Mouse (Mus musculus) intestine, embryonic 15.5 days (tissue): Measurements from ENCODE around the gene Rras. TPM values are rescaled to one million over a fixed set of nuclear protein-coding genes. Genes with fewer than 3 reads are reported as not detected.

ENCODE experiments used
- ATAC-seq: fragments of 200-750 bp; cut with Nextera tagmentation; 2 replicates; pipeline ENCODE4 v1.8.0; 2017; ENCODE audit warnings: moderate TSS enrichment, moderate library complexity
- H3K27ac ChIP-seq: fragments of 300-500 bp; sonication (generic); 2 replicates; pipeline ENCODE4 v1.5.1; 2015; ENCODE audit warnings: mild to moderate bottlenecking, inconsistent platforms
- H3K27me3 ChIP-seq: fragments of 300-500 bp; sonication (generic); replicated peaks from 2 replicates; pipeline ENCODE4 v1.6.1; 2015; ENCODE audit warnings: inconsistent platforms
- H3K36me3 ChIP-seq: fragments of 300-500 bp; sonication (generic); 2 replicates; pipeline ENCODE4 v1.6.1; 2015; ENCODE audit warnings: inconsistent platforms
- H3K4me1 ChIP-seq: fragments of 300-500 bp; sonication (generic); replicated peaks from 2 replicates; pipeline ENCODE4 v1.6.1; 2015; ENCODE audit warnings: inconsistent platforms
- H3K4me2 ChIP-seq: fragments of 300-500 bp; sonication (generic); replicated peaks from 2 replicates; pipeline ENCODE4 v1.6.1; 2015; ENCODE audit warnings: mild to moderate bottlenecking, inconsistent platforms
- H3K4me3 ChIP-seq: fragments of 300-500 bp; sonication (generic); replicated peaks from 2 replicates; pipeline ENCODE4 v1.5.1; 2015; ENCODE audit warnings: inconsistent platforms
- H3K9ac ChIP-seq: fragments of 300-500 bp; sonication (generic); 2 replicates; pipeline ENCODE4 v1.6.1; 2015; ENCODE audit warnings: inconsistent platforms
- H3K9me3 ChIP-seq: fragments of 300-500 bp; sonication (generic); 2 replicates; pipeline ENCODE4 v1.6.1; 2016; ENCODE audit warnings: inconsistent platforms
- whole genome bisulfite sequencing: fragments of 180-500 bp; shearing (Covaris S2); methylation state at CpG from one replicate; pipeline ENCODE4 v1.1.7; 2015; 5-methylcytosine and 5-hydroxymethylcytosine counted together
- polyA plus RNA-seq: library from polyadenylated mRNA; unstranded; fragments of >200 nt; fragmentation: Nextera tagmentation; extraction: Ambion mirVana; gene quantifications from 2 replicates; pipeline ENCODE4 v1.2.1, GENCODE M21; 2015

The Rras gene
- polyA plus RNA-seq, 1 experiment from 2014 or later, result 57.6 TPM

DNA sequence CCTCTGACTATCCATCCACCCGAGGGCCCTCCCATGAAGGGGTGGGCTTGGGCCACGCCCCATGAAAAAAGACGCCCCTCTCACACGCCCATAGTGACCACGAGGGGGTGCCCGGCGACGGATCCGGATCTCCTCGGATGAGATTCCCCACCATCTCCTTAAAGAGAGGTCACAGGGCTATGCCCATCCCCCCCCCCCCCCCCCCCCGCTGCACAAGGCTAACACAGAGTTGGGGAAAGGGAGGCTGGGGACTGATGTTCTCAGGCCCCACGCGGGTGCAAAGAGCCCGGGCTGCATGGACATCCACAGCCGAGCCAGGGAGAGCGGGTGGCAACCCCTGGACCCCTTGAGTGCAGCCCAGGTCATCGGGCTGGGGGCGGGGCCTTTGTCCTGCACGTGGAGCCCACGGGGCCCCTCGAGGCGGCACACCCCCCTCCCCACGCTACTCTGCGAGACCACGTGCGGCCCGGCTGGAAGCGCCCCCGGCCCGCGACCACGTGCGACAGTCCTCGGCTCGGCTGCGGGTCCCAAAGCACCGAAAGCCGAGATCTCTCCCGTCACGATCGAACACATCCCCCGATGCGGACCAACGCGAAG is 32.1 kb upstream of the Rras start:
- under 1% methylated on average over 44 of the region's 45 CpGs for WGBS
- Histone ChIP-seq H3K36me3 (peaks cover 14% of the 10 kb centered on the region), H3K9ac (peak overlapping the region; percentile 97), H3K4me2 (peak overlapping the region; percentile 70), H3K9me3 (no peaks in the 10 kb centered on the region), H3K4me1 (peaks cover 27% of the 10 kb centered on the region), H3K4me3 (peak overlapping the region; percentile 97), H3K27me3 (no peaks in the 10 kb centered on the region), H3K27ac (peak overlapping the region; percentile 96)
- peak; percentile 7 for ATAC-seq

DNA sequence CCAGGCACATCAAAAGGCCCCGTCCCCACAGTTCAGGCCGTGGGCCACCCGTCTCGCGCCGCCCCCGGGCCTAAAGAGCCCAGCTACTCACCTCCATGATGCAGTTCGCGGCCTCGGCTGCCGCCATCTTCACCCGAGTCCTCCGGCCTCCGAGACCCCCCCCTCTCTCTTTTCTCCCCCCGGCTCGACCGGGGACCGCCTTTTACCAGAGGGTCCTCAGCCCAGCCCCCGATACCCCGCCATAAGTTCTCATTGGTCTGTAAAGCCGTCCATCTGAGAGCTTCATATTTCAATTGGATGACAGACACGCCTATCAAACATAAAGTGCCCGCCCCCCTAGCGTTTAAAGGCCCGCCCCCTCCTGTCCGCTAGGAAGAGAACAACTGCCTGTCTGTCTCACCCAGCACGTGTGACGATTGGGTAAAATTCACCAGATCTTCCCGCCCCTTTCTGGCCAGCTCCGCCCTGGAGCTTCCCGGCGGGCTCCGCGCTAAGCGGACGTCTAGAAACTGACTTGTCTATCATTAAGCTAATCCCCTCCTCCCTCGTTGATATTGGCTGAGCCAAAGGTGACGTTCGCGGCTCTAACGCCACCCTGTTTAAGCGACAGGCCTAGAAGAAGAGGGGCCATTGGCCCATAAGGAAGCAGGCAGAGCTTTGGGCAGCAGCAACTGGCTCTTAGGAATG is 31.4 kb upstream of the Rras start, which contains the start of gene Prmt1:
Gene Prmt1, minus strand, starts transcription at position 377 of the 687 bp plus-strand sequence.
- Histone ChIP-seq H3K4me2 (peak within 1 kb of the TSS; percentile 70), H3K9ac (peak within 1 kb of the TSS; percentile 97), H3K27me3 (no peaks in the 10 kb centered on the region), H3K9me3 (no peaks in the 10 kb centered on the region), H3K36me3 (peaks cover 9% of the 10 kb centered on the region), H3K4me3 (peak within 1 kb of the TSS; percentile 97), H3K4me1 (peaks cover 27% of the 10 kb centered on the region), H3K27ac (peak within 1 kb of the TSS; percentile 96)
- peak; percentile 96 for ATAC-seq
- WGBS, result under 1% methylated on average over 42 of the region's 42 CpGs

DNA sequence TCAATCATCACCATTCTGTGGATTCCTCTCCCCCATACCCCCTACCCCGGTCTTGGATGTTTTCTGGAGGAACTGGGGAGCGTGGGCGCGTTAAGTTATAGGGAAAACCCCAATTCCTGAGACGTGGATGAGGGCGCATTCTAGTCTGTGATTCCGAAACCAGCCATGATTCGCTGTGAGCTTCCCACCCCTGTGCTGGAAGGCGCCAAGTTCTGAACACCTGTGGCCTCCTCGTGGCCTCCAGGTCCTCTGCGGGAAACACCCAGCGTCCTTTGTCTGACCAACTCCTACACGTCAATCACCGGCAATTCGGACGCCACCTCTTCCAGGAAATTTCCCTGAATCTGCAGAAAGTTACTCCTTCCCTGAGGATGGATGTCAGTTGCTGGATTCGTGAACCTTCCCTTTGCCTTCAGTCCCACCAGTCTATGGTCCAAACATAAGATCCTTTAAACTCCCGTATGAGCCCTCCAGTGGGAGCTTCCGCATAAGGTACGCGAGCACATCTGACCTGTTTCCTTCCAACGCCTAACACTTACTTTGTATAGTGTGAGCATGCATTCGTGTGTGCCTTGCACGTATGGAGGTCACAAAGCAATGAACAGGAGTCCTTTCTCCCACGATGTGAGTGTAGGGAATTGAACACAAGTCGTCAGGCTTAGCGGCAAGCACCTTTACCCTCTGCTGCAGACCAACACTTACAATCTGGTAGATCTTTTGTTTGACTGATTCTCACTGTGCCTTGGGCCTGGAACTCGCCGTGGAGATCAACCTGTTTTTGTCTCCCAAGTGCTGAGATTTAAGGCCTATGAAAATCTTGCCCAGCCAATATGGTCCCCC is 30.7 kb upstream of the Rras start:
- peaks cover 27% of the 10 kb centered on the region for H3K4me1 ChIP-seq
- peaks cover 1% of the 10 kb centered on the region for H3K36me3 ChIP-seq
- peak; percentile 50 for ATAC-seq
- H3K9me3 ChIP-seq, result no peaks in the 10 kb centered on the region
- peak overlapping the region; percentile 97 for H3K4me3 ChIP-seq
- peak overlapping the region; percentile 56 for H3K9ac ChIP-seq
- H3K27me3 ChIP-seq, result no peaks in the 10 kb centered on the region
- H3K4me2 ChIP-seq, result peak overlapping the region; percentile 61
- WGBS, result under 1% methylated on average over 29 of the region's 29 CpGs
- H3K27ac ChIP-seq, result peak overlapping the region; percentile 95

DNA sequence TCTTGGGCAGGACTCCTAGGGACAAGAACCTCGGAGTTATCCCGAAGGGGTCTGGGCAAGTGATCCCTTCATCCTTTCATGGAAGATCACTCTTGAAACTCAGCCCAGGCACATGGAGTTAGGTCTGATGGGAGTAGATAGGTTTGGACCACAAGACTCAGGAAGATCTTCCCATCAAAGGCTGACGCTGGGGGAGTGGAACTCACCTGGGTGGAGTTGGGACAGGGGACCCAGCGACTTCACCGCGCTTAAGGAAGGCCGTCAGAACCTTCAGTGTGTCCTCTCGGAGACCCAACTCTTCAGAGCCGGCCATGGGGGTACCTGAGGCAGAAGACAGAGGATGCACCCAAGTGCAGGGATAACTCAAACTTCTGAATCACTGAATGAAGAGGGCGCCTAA is 21.1 kb upstream of the Rras start:
- peaks cover 31% of the 10 kb centered on the region for H3K36me3 ChIP-seq
- H3K9ac ChIP-seq, result peak overlapping the region; percentile 56
- H3K4me3 ChIP-seq, result peak overlapping the region; percentile 52

DNA sequence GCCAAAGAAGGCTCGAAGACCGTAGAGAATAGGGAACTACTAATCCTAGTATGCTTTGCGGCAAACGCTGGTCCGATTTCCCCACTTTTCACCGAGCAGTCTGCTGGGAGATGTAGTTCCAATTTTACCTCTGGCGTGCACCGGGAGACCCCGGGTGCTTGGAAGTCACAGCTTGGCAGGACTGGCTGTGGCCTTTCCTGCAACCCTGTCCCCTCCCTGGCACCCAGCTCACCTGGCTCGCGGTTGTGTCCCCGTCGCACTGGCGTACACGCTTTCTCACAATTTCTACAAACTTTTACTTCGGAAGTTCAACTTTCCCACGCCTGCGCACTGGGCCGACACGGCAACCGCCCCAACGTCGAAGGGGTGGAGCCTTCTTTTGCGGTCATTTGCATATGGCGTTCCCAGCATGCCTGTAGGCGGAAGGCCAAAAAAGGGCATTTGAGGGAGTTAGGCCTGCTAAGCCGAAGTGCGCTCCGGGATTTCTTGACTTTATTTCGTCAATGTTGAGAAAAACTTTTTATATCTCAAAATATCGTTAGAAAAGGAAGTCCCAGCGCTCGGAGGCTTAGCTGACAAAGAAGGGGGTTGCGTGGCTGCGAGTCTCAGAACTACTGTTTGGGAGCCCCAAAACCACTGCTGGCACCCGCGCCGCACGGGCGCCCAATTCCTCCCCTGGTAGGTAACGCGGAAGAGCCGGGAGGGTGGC is 20.4 kb upstream of the Rras start, which contains the start of gene Irf3:
Gene Irf3, plus strand, starts transcription at position 418 of the 709 bp plus-strand sequence.
- under 1% methylated on average over 43 of the region's 43 CpGs for WGBS

More for the DNA sequence above, 21.1 kb upstream of the Rras start:
- Histone ChIP-seq H3K4me2 (peak overlapping the region; percentile 89), H3K4me1 (peaks cover 22% of the 10 kb centered on the region), H3K9me3 (no peaks in the 10 kb centered on the region), H3K27ac (peak overlapping the region; percentile 59), H3K27me3 (no peaks in the 10 kb centered on the region)
- 11% methylated on average over 10 of the region's 10 CpGs for WGBS
- ATAC-seq, result 0 out of 2 replicates have a peak, but pooled peaks have one; percentile 4

DNA sequence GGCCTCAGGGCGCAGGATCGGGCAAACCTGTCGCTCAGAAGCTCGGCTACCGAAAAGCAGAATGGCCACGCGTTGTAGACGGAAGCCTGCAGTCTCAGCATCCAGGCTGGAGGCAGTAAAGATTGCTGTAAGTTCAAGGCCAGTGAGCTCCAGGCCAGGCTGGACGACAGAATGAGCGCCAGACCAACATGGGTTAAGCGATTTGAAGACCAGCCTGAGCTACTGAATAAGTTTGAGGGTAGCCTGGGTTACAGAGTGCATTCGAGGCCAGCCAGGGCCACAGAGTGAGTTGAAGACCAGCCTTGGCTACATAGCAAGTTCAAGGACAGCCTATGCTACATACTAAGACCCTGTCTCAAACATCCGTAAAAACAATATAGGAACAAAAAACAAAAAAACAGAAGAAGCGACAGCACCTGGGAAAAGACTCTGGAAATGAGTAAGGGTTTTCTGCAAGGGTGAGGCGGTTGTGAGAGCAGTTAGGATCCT is 19.8 kb upstream of the Rras start:
- WGBS, result 2% methylated on average over 15 of the region's 15 CpGs
- peak; percentile 23 for ATAC-seq
- Histone ChIP-seq H3K36me3 (peaks cover 35% of the 10 kb centered on the region), H3K4me2 (peak overlapping the region; percentile 84), H3K27ac (peak overlapping the region; percentile 86), H3K4me3 (peak overlapping the region; percentile 52), H3K27me3 (no peaks in the 10 kb centered on the region), H3K9me3 (no peaks in the 10 kb centered on the region), H3K9ac (peak overlapping the region; percentile 70), H3K4me1 (peaks cover 23% of the 10 kb centered on the region)

More for the DNA sequence above, 20.4 kb upstream of the Rras start, which contains the start of gene Irf3:
- Histone ChIP-seq H3K4me1 (peaks cover 23% of the 10 kb centered on the region), H3K36me3 (peaks cover 35% of the 10 kb centered on the region), H3K9ac (peak within 1 kb of the TSS; percentile 70), H3K27ac (peak within 1 kb of the TSS; percentile 86), H3K4me2 (peak within 1 kb of the TSS; percentile 89), H3K27me3 (no peaks in the 10 kb centered on the region), H3K4me3 (peak within 1 kb of the TSS; percentile 52), H3K9me3 (no peaks in the 10 kb centered on the region)
- peak; percentile 96 for ATAC-seq

DNA sequence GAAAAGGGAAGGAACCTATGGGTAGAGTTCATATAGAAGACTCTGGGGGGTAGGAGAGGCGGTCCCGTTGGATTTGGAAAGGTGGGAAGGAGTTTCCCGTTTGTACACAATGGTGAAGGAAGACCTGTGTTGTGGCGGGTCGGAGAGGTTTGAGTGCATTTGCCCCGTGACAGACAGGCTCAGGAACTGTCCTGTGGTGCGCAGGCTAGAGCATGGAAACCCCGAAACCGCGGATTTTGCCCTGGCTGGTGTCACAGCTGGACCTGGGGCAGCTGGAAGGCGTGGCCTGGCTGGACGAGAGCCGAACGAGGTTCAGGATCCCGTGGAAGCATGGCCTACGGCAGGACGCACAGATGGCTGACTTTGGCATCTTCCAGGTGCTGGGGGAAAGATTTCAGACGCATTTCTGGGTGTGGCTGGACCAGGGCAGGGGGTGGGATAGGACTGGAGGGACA is 19.2 kb upstream of the Rras start, which contains the start of gene Bcl2l12:
Gene Bcl2l12, minus strand, starts transcription at position 212 of the 455 bp plus-strand sequence.
- Histone ChIP-seq H3K27ac (peak within 1 kb of the TSS; percentile 86), H3K4me1 (peaks cover 23% of the 10 kb centered on the region), H3K9ac (peak within 1 kb of the TSS; percentile 70), H3K4me2 (peak within 1 kb of the TSS; percentile 84), H3K4me3 (peak within 1 kb of the TSS; percentile 52), H3K36me3 (peaks cover 36% of the 10 kb centered on the region), H3K27me3 (no peaks in the 10 kb centered on the region), H3K9me3 (no peaks in the 10 kb centered on the region)
- ATAC-seq, result peak; percentile 6
- WGBS, result under 1% methylated on average over 18 of the region's 18 CpGs

DNA sequence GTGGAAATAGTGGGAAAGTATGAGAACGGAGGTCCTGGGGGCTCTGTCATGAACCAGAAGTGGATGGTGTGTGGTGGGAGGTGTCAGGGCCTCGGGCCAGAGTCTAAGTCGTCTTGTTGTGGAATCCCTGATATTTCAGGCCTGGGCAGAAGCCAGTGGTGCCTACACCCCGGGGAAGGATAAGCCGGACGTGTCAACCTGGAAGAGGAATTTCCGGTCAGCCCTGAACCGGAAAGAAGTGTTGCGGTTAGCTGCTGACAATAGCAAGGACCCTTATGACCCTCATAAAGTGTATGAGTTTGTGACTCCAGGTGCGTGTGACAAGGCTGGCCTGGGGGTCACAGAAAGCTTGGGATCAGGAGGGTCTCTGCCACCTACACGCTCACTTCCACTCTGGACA is 18.0 kb upstream of the Rras start:
- Histone ChIP-seq H3K4me2 (0 out of 2 replicates have a peak overlapping the region, but pooled peaks have one; percentile 11), H3K9me3 (no peaks in the 10 kb centered on the region), H3K9ac (no peak overlapping the region), H3K4me3 (0 out of 2 replicates have a peak overlapping the region, but pooled peaks have one; percentile 1), H3K27ac (no peak overlapping the region), H3K36me3 (peaks cover 40% of the 10 kb centered on the region), H3K27me3 (no peaks in the 10 kb centered on the region), H3K4me1 (peaks cover 23% of the 10 kb centered on the region)
- 76% methylated on average over 11 of the region's 11 CpGs for WGBS
- no peak for ATAC-seq

DNA sequence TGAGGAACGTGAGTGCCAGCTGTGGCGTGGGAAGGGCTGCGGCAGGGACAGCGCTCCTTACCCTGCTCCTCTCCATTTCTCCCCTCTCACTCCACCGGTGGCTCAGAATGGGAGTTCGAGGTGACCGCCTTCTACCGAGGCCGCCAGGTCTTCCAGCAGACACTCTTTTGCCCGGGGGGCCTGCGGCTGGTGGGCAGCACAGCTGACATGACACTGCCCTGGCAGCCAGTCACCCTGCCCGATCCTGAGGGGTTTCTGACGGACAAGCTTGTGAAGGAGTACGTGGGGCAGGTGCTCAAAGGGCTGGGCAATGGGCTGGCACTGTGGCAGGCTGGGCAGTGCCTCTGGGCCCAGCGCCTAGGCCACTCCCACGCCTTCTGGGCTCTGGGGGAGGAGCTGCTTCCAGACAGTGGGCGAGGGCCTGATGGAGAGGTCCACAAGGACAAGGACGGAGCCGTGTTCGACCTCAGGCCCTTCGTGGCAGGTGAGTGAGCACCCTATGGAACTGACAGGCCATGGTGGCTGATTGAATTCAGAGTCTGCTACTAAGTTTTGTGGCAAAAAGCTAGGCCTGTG is 17.1 kb upstream of the Rras start:
- ATAC-seq, result no peak
- Histone ChIP-seq H3K4me3 (no peak overlapping the region), H3K27ac (no peak overlapping the region), H3K4me2 (no peak overlapping the region), H3K9ac (no peak overlapping the region), H3K9me3 (no peaks in the 10 kb centered on the region), H3K4me1 (peaks cover 23% of the 10 kb centered on the region), H3K27me3 (no peaks in the 10 kb centered on the region), H3K36me3 (peaks cover 43% of the 10 kb centered on the region)
- WGBS, result 83% methylated on average over 21 of the region's 21 CpGs

DNA sequence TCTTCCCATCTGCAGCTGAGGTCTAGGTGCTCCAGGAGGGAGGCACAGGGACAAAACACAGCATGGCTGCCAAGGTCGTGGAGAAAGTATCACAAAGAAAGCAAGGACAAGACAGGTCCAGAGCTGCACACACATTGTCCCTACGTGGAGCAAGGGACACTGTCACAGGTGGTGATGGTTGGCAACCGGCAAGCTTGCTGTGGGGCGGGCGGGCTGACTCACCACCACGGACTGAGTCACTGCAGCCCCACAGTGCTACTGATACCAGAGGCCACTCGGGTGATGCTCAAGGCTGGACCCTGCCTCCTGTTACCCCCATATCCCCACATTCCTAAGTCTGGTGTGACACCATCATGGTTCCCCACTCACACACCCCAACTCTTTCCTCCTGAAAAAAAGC is 15.3 kb upstream of the Rras start:
- H3K27ac ChIP-seq, result no peak overlapping the region
- ATAC-seq, result no peak
- 85% methylated on average over 7 of the region's 7 CpGs for WGBS
- H3K27me3 ChIP-seq, result no peaks in the 10 kb centered on the region
- no peak overlapping the region for H3K4me3 ChIP-seq
- H3K9me3 ChIP-seq, result no peaks in the 10 kb centered on the region
- no peak overlapping the region for H3K9ac ChIP-seq
- H3K4me2 ChIP-seq, result no peak overlapping the region
- peaks cover 13% of the 10 kb centered on the region for H3K4me1 ChIP-seq
- H3K36me3 ChIP-seq, result peaks cover 61% of the 10 kb centered on the region

DNA sequence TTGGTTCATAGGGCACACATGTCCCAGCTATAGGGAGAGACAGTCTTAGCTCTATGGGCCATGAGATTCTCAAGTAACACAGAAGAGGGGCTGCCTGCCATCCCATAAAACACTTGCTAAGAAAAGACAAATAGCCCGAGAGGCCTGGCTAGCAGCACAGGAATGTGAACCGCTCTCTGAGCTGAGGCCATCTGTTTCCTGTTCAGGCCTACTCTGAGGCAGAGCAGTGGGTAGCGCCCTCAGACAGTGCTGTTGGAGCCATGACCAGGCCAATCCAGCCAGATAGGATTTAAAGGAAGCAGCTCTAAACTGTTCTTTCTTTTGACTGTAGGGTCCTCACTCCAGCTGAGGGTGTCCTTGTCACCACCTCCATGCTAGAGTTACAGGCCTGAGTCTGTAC is 13.2 kb upstream of the Rras start:
- Histone ChIP-seq H3K4me3 (no peak overlapping the region), H3K4me2 (no peak overlapping the region), H3K27ac (no peak overlapping the region), H3K27me3 (no peaks in the 10 kb centered on the region), H3K4me1 (peaks cover 7% of the 10 kb centered on the region; the same call in 1 of the 2 replicates), H3K9me3 (no peaks in the 10 kb centered on the region), H3K36me3 (peaks cover 80% of the 10 kb centered on the region), H3K9ac (no peak overlapping the region)
- no peak for ATAC-seq
- 58% methylated on average over 3 of the region's 3 CpGs for WGBS
